Mouse (Mus musculus): ENCODE data around the gene Rassf8.

Gene Rassf8

GRCm38 (mm10) chr6:145861462-145862227, 115.1 kb downstream of the Rassf8 start:
- no peak for DNase-seq (ENCODE audit: low spot score in 2 of 2)

GRCm38 (mm10) chr6:145862321-145862720, 115.8 kb downstream of the Rassf8 start:
- no peak for DNase-seq (ENCODE audit: low spot score in 2 of 2)

GRCm38 (mm10) chr6:145862739-145863064, 116.2 kb downstream of the Rassf8 start:
- DNase-seq (ENCODE audit: low spot score in 2 of 2) = peak in 1 of 2 experiments; percentile 19

GRCm38 (mm10) chr6:145863065-145863971, 116.8 kb downstream of the Rassf8 start:
- DNase-seq (ENCODE audit: low spot score in 2 of 2) = peak; percentile 39 to 53

GRCm38 (mm10) chr6:145864171-145864570, 117.6 kb downstream of the Rassf8 start:
- DNase-seq (ENCODE audit: low spot score in 2 of 2) = no peak

- DNase-seq (ENCODE audit: low spot score in 2 of 2) = peak; percentile 53 to 55
Measured at GRCm38 (mm10) chr6:145865289-145865885, 118.8 kb downstream of the Rassf8 start, which contains the start of gene Bhlhe41. Gene Bhlhe41, minus strand, starts transcription at chr6:145865558.

GRCm38 (mm10) chr6:145865886-145866851, 119.6 kb downstream of the Rassf8 start:
- DNase-seq (ENCODE audit: low spot score in 2 of 2) = peak; percentile 29 to 37

- no peak for DNase-seq (ENCODE audit: low spot score in 2 of 2)
Measured at GRCm38 (mm10) chr6:145867111-145867510, 120.6 kb downstream of the Rassf8 start.

All from spleen, postnatal 36 days (tissue).